Mouse (Mus musculus) layer of hippocampus, adult 8-10 months (tissue): ENCODE results near the gene Cdc27. TPM values are rescaled to one million over a fixed set of nuclear protein-coding genes. Genes with fewer than 3 reads are reported as not detected.

Source experiments
- DNase-seq, 2 experiments: peaks; one replicate each; pipeline ENCODE4 v3.0.0; 2022; ENCODE audit warnings: low spot score in 2 of 2
- total RNA-seq, 4 experiments: library from RNA; stranded (reverse); gene quantifications; 2 replicates each; pipeline ENCODE4 v1.2.4; 2022

Cdc27 gene
- 10 to 100 TPM; 50.0 to 71.7 (median 53.7) TPM for total RNA-seq

DNA sequence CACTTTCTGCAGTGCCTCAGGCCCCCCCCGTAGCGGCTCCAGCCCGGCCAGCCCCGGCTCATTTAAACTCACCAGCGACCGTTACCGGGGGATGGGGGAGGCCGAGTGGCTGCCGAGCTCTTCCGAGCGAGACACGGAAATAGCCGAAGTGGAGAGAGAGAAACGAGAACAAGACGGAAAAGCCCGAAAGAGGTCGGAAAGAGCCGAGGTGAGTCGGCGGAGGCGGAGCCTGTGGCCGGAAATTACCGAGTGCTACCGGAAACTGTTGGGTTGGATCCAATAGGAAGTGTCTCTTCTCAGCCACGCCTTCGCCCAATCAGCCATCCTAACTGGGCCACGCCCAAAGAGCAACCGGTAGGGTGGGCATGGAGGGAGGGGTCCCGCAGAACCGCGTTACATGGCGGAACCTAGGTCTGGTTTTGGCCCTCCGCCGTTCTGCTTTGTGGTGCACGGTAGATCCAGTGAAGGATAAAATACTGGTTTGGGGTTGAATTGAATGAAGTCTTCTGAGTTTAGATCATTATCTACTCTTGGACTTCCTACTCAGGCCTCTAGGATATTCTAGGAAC lies at the start of gene Cdc27, which contains the start of gene Myl4:
Gene Cdc27 (minus strand): TSS at position 215 of the 569 bp plus-strand sequence.
Gene Myl4 (plus strand): TSS at position 258 of the 569 bp plus-strand sequence.
- peak; percentile 99 to 100 for DNase-seq

DNA sequence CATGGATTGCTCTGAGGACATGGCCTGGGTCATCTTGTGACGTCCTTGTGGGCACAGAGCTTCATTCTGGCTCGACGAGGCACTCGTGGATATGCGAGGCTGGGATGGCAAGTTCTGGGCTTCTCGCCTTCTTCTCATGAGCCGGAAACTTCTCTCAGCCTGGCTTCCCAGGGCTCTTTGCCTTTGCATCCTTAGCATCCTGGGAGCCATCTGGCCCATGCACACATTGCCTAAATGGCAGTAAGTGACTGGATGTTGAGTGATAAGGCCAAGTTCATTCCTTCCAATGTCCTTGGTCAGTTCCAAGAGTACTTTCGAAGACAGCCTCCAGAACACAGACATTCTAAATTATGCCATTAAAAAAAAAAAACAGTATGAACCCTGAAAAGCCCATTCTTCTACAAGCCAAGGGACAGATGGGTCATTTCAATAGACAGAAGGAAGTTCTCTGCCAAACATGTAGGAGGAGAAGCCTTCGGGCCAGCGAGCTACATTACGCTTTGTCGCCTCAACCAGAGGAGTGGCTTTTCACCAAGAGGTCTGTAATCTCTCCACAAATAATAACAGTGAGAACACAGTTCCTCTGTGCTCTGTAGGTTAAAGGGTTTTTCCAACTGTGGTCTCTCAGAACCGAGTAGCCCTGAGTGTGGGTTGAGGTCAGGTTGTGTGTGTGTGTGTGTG lies 49.0 kb upstream of the Cdc27 start:
- no peak for DNase-seq

DNA sequence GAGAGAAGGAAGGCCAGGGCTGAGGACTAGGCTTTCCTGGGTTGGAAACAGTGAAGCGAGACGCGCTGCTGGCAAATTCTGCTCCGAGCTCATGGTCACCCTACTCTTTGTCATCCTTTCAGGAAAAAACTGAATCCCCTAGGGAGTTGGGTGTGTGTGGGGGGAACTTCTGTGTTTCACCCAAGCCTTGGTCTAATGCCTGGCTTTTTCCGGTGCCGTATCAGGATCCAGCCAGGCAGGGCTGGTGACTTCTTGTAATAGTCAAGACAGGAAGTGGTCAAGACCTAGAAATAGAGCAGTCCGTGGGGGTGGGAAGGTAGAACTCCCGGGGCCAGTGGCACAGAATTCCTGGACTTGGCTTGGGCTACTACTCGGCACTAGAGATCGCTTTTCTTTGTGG lies 45.9 kb upstream of the Cdc27 start:
- DNase-seq = no peak

DNA sequence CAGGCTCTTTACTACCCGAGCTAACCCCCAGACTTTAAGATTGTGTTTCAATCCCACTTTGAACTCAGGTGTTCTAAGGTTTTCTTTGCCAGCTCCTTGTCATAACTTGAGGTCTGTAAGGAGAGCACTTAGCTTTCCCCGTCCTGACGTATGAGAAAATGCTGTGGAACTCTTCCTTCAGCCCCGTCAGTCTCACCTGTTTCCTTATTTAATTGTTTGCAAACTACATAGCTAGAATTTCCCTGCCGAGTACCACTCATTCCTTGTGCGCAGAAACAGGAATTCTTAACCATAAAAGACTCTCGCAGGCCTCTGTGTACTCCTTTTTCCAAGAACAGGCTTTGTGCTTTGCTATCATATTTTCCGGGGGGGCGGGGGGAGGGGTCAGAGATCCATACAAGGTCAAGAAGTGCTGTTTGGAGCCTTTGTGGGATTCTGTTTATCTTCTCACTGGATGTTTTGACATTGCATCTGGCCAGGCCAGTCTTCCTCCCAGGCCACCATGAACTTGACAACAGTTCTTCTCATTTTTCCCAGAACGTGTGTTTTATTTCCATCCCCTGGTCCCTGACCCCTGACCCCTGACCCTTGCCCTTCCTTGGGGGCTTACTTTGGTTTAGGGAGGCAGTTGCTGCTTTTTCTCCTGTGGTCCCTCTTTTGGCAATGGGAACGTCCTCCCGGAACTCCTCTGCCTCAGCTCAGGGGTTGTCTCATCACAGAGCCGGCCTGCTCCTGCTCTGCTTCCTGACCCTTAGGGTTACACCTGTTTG lies 41.8 kb upstream of the Cdc27 start:
- DNase-seq = no peak

DNA sequence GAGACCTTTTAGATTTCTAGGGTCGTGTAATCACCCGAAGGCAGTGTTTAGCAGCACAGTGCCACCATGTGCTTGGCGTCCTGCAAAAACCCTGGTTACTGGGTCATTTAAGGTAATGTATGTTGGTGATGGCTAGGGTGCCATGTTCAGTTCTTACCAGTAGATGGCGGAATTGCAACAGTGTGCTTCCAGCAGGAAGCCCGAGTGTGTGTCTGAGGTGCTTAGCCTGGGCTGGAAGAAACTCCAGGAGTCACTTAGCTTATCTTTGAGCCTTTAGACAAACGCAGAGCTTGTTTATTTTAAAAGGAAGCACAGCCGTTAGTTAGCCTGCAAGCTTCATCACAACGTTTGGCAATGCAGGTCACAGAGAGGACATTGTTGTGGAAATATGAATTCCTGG lies 39.7 kb upstream of the Cdc27 start:
- DNase-seq = peak; percentile 70 to 85

DNA sequence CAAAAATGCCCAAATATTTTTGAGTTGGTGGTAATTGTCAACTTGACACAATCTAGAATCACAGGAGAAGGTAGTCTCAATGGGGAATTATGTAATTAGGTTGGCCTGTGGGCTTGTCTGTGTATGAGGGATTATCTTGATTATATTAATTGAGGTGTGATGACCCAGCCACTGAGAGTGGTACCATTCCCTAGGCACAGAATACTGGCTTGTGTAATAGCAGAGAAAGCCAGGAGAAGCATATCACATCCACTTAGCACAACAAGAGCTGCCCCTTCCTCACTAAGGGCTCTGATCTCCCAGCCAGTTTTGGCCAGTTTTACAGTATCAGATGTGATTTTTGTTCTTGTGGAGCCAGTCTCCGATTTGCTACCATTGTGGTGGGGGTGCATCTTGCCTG lies 39.1 kb upstream of the Cdc27 start:
- no peak for DNase-seq

DNA sequence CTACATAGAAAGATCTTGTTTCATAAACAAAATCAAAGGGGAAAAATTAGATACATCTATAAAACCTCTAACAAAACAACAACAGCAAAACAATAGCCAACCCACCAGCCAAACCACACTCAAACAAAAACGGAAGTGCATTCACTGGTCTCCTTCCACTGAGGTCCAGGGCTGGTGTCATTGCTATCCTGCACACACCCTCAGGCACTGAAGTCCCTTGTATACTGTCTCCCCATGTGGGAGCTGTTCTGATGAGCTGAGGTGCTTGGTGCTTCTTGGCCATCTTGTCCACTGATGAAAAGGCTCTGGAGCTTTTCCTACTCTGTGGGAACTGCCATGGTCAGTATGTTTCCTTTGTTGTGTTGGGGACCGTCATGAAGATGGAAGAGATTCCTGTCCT lies 38.1 kb upstream of the Cdc27 start:
- no peak for DNase-seq

DNA sequence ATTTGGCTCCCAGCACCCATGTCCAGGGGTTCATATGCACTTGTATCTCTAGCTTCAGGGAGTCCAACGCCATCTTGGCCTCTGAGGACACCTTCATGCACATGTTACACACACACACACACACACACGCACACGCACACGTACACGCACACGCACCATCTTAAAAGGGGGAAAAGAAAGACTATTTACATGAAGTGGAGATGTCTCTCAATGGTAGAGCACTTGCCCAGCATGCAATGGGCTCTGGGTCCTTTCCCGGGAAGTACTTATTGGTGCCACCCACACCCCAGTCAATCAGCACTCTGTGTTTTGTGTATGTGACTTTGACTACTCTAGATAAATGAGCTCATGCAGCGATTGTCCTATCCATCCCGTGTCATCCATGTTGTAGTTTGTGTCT lies 37.5 kb upstream of the Cdc27 start:
- no peak for DNase-seq

DNA sequence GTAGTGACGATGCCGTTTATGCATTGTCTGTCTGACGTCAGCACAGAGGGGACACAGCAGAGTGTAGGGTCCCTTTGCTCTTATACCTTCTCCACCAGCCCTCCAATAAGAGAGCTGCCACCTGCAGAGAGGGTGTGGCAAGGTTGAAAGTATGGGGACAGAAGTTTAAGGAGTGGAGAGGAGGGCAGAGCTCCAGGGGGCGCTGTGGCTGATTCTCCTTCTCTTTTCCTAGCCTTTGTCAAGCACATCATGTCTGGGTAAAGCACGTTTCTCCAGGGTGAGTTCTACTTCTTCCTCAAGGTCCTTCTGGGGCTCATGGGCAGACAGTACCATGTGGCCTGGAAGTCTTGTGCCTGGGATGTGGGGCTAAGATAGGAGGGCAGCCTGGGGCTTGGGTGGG lies 35.1 kb upstream of the Cdc27 start:
- no peak for DNase-seq

DNA sequence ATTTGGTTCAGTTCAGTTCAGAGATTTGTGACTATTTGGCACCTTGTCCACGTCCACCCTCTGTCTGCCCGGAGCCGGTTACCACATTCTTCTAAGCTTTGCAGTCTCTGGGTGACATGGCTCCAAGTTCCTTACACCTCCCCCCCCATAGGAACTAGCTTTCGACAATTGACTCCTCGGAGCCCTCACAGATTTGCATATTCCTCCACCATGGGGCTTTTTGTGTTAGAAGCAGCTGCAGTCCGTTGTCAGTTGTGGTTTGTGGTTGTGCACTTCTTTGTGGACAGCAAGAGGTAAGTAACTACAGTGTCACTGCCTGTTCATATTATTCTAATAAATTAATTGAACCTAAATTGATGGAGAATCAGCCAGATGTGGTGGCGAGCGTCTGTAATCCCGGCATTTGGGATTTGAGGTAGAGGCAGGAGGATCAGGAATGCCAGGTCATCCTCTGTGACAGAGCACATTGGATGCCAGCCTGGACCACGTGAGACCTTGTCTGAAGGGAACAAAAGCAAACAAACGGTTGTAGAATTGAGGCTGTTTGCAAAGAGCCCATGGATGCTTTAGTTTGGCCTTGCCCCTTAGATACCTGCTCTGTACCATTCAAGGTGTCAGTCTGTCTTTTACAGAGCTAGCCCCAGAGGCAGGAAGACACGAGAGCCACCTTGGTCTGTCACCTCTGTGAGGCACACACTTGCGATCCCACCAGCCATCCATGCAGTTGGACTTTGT lies 32.4 kb upstream of the Cdc27 start:
- no peak for DNase-seq

DNA sequence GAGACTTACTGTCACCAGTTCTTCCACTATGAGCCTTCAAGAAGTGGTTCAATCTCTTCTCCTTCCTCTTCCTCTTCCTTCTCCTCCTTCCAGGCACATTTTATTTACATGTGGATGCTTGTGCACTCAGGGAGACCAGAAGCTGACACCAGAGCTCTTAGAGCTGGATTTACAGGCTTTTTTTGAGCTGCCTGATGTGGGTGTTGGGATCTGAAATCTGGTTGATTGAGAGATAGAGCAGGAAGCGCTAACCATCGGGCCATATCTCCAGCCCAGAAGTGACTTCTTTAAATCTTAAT lies 31.8 kb upstream of the Cdc27 start:
- no peak for DNase-seq

DNA sequence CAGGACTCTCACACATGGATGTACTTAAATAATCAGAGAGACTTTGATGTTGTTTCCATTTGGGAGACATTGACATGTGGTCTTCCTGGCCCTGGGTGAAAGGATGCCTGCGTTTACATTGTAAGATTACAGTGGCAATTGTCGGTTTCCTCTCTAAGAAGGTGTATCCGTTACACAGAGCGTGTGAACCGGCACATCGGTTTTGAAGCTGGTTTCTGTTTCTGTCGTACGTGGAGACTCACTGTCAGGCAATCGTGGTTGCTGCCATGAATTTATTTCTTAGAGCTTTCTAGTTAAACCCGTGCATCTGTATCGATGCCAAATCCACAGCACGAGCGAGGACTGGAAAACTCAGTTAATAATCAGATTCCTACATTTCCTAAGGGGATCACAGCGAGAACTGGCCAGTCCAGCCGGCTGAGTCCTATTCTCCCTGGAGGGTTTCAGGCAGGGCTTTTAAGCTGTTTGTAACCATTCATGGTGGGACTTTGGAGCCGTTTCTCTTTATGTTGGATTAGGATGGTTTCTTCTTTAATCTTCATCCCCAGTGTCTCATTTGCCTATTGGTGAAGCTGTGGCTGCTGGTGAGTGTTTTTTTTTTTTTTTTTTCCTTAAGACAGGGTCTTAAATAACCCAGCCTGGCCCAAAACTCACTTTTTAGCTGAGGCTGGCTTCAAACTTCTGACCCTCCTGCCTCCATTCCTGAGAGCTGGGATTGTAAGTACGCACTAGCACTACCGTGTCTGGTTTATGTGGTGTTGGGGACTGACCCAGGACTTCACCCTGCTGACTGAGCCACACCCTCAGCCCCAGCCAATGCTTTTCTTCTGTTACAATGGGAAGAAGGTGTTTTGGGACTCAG lies 31.3 kb upstream of the Cdc27 start:
- no peak for DNase-seq

DNA sequence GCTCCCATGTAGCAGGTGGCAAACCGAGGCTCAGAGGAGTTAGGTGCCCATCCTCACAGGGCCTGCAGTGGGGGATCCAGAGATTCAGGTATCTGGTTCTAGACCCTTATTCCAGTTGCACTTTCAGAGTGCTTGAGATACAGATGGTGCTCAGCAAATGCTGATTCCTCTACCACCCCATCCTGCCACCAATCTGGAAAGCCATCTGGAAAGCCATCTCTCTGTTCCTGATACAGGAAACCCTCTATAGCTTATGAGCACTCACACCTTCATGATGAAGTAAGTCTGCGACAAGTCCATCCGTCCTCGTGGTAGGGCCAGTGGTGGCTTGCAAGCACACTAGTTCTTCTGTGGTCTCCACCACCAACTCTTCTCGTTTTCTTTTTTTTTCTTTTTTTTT lies 30.2 kb upstream of the Cdc27 start:
- peak; percentile 50 to 70 for DNase-seq

DNA sequence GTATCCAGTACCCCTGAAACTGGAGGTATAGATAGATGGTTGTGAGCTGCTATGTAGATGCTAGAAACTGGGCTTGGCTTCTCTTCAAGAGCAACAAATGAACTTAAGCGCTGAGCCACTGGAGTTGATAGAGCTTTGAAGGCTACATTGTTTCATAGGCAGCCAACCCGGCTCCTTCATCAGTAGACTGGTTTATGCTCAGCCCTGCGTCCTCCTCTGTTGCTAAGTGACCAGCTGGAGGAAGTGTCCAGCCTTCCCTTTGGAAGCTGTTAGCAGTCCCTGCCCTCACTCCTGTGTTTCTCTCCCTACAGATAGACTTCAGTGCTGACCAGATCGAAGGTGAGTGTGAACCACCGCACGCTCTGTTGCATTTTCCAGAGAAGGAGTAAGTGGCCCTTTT lies 29.7 kb upstream of the Cdc27 start:
- DNase-seq = no peak

DNA sequence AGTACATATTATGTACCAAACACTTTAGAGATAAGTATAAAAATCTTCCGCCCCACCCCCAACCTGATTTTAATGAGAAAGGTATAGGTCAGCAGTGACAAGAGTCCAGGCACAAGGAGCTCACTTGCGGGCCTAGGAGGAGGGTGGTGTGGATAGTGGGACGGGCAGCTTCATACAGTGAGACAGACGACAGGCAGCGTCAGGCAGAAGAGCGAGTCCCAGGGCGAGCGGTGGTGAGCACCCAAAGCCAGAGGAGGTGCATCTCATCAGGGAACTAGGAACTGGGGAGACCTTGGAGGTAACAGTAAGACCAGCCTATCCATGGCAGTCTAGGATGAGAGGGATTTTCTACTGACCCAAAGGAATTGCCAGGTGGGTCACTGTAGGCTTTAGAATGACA lies 29.2 kb upstream of the Cdc27 start:
- no peak for DNase-seq

DNA sequence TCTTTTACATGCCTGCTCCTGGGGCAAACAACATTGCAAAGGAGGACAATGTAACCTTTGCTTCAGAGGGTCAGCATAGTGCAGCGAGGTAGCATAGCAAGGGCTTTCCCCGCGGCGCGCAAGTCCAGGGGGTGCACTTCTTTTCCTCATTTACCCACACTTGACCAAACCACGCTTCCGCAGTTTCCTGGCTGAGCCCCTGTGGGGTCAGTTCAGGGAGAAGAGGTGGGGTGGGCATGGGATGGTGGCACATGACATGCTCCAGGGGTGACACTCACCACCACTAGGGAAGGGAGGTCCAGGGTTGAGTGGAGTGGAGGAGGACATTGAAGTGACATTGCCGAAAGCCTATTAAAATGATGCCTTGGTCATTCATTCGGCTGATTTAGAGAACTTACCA lies 28.7 kb upstream of the Cdc27 start:
- no peak for DNase-seq

DNA sequence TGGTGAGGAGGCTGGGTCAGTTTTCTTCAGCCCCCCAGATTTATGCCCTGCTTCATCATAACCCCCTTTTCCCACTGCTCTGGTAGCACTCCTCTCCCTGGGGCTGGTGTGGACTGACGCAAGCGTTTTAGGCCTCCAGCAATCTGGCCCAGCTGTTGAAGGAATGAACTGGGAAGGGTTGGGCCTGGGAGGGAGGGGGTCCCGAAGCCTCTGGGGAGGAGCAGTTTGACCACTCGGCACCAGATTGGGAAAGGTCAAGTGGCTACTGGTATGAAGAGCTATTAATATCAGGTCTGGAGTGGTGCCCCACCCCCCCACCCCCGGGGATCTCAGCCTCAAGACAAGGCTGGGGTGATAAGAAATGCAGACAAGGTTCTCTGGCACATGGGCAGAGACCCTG lies 27.7 kb upstream of the Cdc27 start:
- no peak for DNase-seq

DNA sequence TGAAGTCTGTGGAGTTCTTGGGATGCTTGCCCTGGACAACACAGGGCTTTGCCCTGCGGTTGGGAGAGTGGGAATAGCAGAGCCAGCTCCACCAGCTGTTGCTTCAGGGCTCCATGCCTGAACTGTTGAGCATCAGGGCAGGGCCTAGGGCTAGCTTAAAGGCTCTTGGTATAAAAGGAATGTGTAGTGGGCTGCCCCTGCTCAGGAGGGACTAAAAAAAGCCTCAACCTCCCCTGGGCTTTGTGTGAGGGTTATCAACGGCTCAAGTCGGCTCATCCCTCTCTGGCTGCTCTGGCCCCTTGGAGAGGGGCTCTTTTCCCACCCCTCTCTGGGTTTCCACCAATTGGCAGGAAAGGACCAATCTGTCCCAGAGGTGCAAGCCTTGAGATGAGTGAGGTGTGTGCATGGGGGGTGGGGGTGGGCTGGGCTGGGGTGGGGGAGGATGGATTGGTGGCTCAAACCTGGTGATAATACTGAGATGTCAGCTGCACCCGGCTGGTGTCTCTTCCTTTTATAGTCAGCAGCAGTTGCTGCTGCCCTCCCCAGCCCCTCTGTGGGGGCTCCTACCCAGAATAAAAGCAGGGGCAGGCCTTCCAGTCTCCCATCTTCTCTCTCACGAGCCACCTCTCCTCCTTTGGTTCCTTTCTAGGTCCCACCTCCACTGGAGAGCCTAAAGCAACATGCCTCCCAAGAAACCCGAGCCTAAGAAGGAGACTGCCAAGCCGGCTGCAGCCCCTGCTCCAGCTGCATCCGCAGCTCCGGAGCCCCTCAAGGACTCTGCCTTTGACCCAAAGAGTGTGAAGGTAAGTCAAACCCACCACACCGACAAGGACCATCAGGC lies 26.6 kb upstream of the Cdc27 start:
- no peak for DNase-seq

DNA sequence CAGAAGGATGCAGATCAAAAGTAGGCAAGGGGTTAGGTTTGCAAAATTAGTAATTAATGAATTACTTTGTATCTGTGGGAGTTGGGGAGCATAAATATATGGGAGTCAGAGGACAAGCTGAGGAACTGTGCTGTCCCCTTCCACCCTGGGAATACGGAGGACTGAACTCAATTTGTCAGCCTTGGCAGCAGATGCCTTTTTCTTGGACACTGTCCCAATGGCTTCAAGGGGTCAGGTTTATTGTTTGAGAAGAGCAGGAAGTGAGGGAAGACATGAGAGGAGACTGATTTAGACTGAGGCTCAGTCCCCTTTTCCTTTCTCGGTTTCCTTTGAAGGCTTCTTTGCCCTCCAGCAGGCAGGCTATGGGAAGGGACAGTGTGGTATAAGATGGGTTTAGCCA lies 22.1 kb upstream of the Cdc27 start:
- no peak for DNase-seq

DNA sequence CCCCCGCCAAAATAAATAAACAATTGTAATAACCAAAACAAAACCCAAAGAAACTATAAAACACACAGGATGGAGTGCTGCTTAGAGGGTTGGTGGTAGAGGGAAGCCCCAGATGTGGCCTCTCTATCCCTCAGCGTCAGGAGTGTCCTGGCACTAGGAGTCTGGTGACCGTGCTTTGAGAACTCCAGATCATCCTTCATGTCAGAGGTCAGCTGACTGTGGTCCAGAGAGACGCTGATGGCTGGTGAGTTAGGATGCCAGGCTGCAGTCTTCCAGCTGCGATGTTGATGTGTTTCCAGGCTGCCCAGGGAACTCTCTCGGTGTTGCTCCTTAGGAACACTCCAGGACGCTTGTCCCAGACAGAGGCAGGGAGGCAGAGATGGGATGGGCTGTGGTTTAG lies 21.7 kb upstream of the Cdc27 start:
- DNase-seq = no peak
